ENCODE assay signal across 16 mouse cellular contexts in the genomic region with DNA sequence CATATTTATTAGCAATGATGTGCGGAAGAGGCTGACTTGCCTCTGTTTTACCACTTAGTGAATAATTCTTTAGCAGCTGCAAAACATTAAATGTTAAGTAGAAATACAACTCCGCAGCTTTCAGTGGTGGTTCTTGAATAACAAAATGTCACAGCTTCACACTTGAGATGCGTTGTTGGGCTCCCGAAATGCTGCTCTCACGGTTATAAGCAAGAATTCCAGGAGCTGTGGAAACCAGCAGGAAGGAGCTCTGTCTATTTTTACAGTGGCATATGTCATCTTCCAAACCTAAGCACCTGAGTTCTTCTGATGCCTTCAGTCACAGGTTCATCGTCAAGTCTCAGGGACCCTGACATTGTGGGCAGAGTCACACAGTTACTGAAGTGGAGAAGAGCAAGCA.
"Had no signal": no experiment of that assay in that cellular context is flagged by ENCODE, and none has a peak within 500 bp of the region (broad histone marks: within the 10 kb centered on the region; RNA-seq: fewer than 3 reads in every experiment).

No protein-coding gene starts in this region.

- ATAC-seq: intestine, postnatal 0 days had no signal

- H3K4me1 ChIP-seq: liver, embryonic 13.5 days; neural tube, embryonic 12.5 days; neural tube, embryonic 15.5 days; stomach, embryonic 15.5 days had no signal

- H3K27me3 ChIP-seq: liver, embryonic 13.5 days; neural tube, embryonic 12.5 days; neural tube, embryonic 15.5 days; stomach, embryonic 15.5 days had no signal

- H3K36me3 ChIP-seq: liver, embryonic 13.5 days; neural tube, embryonic 12.5 days; neural tube, embryonic 15.5 days; stomach, embryonic 15.5 days had no signal

- H3K4me2 ChIP-seq: liver, embryonic 13.5 days; midbrain, embryonic 11.5 days; neural tube, embryonic 12.5 days; neural tube, embryonic 15.5 days; stomach, embryonic 15.5 days had no signal

- H3K9me3 ChIP-seq: liver, embryonic 13.5 days; neural tube, embryonic 12.5 days; neural tube, embryonic 15.5 days; stomach, embryonic 15.5 days had no signal

- H3K9ac ChIP-seq: liver, embryonic 13.5 days; neural tube, embryonic 12.5 days; neural tube, embryonic 15.5 days; stomach, embryonic 15.5 days had no signal

- DNase-seq: kidney, adult 2 months; kidney, postnatal 25 days; liver, embryonic 13.5 days; lung, adult 2 months; lung, postnatal 14 days; lung, postnatal 4 days; right cerebral cortex, adult 18-20 months; right cerebral cortex, postnatal 14 days; right cerebral cortex, postnatal 4 days; thymus, postnatal 25 days had no signal

- H3K4me3 ChIP-seq: liver, embryonic 13.5 days; neural tube, embryonic 12.5 days; neural tube, embryonic 15.5 days; stomach, embryonic 15.5 days had no signal

- H3K27ac ChIP-seq: kidney, postnatal 0 days; liver, embryonic 13.5 days; neural tube, embryonic 12.5 days; neural tube, embryonic 15.5 days; stomach, embryonic 15.5 days had no signal
